Mouse (Mus musculus): ENCODE results near the gene Fam117b. TPM values are rescaled to one million over a fixed set of nuclear protein-coding genes. Genes with fewer than 3 reads are reported as not detected.

Gene Fam117b
- total RNA-seq, 2 experiments from 2014 or later: 24.1 to 37.5 TPM

GRCm38 (mm10) chr1:59913195-59913868 lies 526 bp downstream of the Fam117b start:
- DNase-seq: peak; percentile 46 to 68

- DNase-seq: peak in 1 of 2 experiments; percentile 59
Observed at GRCm38 (mm10) chr1:59913869-59914225, 1.0 kb downstream of the Fam117b start.

- DNase-seq: no peak
Observed at GRCm38 (mm10) chr1:59914799-59915198, 2.0 kb downstream of the Fam117b start.

- DNase-seq: peak; percentile 31
Observed at GRCm38 (mm10) chr1:59915843-59916610, 3.2 kb downstream of the Fam117b start.

GRCm38 (mm10) chr1:59917401-59917800 lies 4.6 kb downstream of the Fam117b start:
- no peak for DNase-seq

- DNase-seq: no peak
Observed at GRCm38 (mm10) chr1:59918075-59918474, 5.3 kb downstream of the Fam117b start.

- no peak for DNase-seq
Observed at GRCm38 (mm10) chr1:59923201-59923600, 10.4 kb downstream of the Fam117b start.

- no peak for DNase-seq
Observed at GRCm38 (mm10) chr1:59923673-59924072, 10.9 kb downstream of the Fam117b start.

- DNase-seq: no peak
Observed at GRCm38 (mm10) chr1:59924411-59924810, 11.6 kb downstream of the Fam117b start.

GRCm38 (mm10) chr1:59926021-59926672 lies 13.3 kb downstream of the Fam117b start:
- no peak for DNase-seq

GRCm38 (mm10) chr1:59927131-59927680 lies 14.4 kb downstream of the Fam117b start:
- no peak for DNase-seq

GRCm38 (mm10) chr1:59930926-59931325 lies 18.1 kb downstream of the Fam117b start:
- DNase-seq: no peak

GRCm38 (mm10) chr1:59932991-59933390 lies 20.2 kb downstream of the Fam117b start:
- no peak for DNase-seq

- no peak for DNase-seq
Observed at GRCm38 (mm10) chr1:59941063-59941462, 28.3 kb downstream of the Fam117b start.

GRCm38 (mm10) chr1:59942057-59942790 lies 29.4 kb downstream of the Fam117b start:
- no peak for DNase-seq

- DNase-seq: peak in 1 of 2 experiments; percentile 18
Observed at GRCm38 (mm10) chr1:59943825-59944224, 31.0 kb downstream of the Fam117b start.

GRCm38 (mm10) chr1:59945969-59946368 lies 33.2 kb downstream of the Fam117b start:
- no peak for DNase-seq

- DNase-seq: no peak
Observed at GRCm38 (mm10) chr1:59947509-59947908, 34.7 kb downstream of the Fam117b start.

GRCm38 (mm10) chr1:59957206-59957605 lies 44.4 kb downstream of the Fam117b start:
- DNase-seq: no peak

GRCm38 (mm10) chr1:59959941-59960340 lies 47.1 kb downstream of the Fam117b start:
- no peak for DNase-seq

GRCm38 (mm10) chr1:59966171-59966785 lies 53.5 kb downstream of the Fam117b start:
- no peak for DNase-seq

GRCm38 (mm10) chr1:59967291-59967690 lies 54.5 kb downstream of the Fam117b start:
- DNase-seq: peak; percentile 24 to 55
